Mouse (Mus musculus) neural tube, embryonic 14.5 days (tissue): ENCODE measurements around the gene 2900011O08Rik. TPM values are rescaled to one million over a fixed set of nuclear protein-coding genes. Genes with fewer than 3 reads are reported as not detected.

Experiments
- ATAC-seq: fragments of 200-750 bp; cut with Nextera tagmentation; 2 replicates; pipeline ENCODE4 v1.8.0; 2017; ENCODE audit warnings: low read depth, mild to moderate bottlenecking, moderate TSS enrichment, moderate library complexity
- H3K27ac ChIP-seq: fragments of 300-500 bp; sonication (generic); 2 replicates; pipeline ENCODE4 v1.5.1; 2014; ENCODE audit warnings: low read depth, mild to moderate bottlenecking, control low read depth, low read length, moderate library complexity, mixed read lengths
- H3K27me3 ChIP-seq: fragments of 300-500 bp; sonication (generic); 2 replicates; pipeline ENCODE4 v1.6.1; 2014; ENCODE audit warnings: low read length; ENCODE audit not compliant: control insufficient read depth, insufficient read depth
- H3K36me3 ChIP-seq: fragments of 300-500 bp; sonication (generic); 2 replicates; pipeline ENCODE4 v1.6.1; 2014; ENCODE audit warnings: low read length, mixed read lengths; ENCODE audit not compliant: control insufficient read depth, insufficient read depth
- H3K4me1 ChIP-seq: fragments of 300-500 bp; sonication (generic); 2 replicates; pipeline ENCODE4 v1.6.1; 2014; ENCODE audit warnings: low read length; ENCODE audit not compliant: control insufficient read depth, insufficient read depth
- H3K4me2 ChIP-seq: fragments of 300-500 bp; sonication (generic); 2 replicates; pipeline ENCODE4 v1.6.1; 2014; ENCODE audit warnings: mild to moderate bottlenecking, low read depth, low read length, control low read depth
- H3K4me3 ChIP-seq: fragments of 300-500 bp; sonication (generic); 2 replicates; pipeline ENCODE4 v1.5.1; 2014; ENCODE audit warnings: low read depth, low read length, control low read depth, mixed read lengths
- H3K9ac ChIP-seq: fragments of 300-500 bp; sonication (generic); replicated peaks from 2 replicates; pipeline ENCODE4 v1.6.1; 2014; ENCODE audit warnings: low read depth, mild to moderate bottlenecking, control low read depth, low read length, mixed read lengths
- H3K9me3 ChIP-seq: fragments of 300-500 bp; sonication (generic); 2 replicates; pipeline ENCODE4 v1.6.1; 2016; ENCODE audit warnings: low read length; ENCODE audit not compliant: control insufficient read depth
- WGBS: fragments of 180-500 bp; shearing (Covaris S2); extraction: QIAGEN DNeasy Blood & Tissue Kit; methylation state at CpG from one replicate; pipeline ENCODE4 v1.1.7; 2014; 5-methylcytosine and 5-hydroxymethylcytosine counted together
- polyA plus RNA-seq: library from polyadenylated mRNA; unstranded; fragments of >200 nt; fragmentation: Nextera tagmentation; extraction: Ambion mirVana; gene quantifications from 2 replicates; pipeline ENCODE4 v1.2.1, GENCODE M21; 2014

Gene 2900011O08Rik
- 176 and 233 TPM in 2 replicates for polyA plus RNA-seq

GRCm38 (mm10) chr16:13986574-13987478 is at the start of gene 2900011O08Rik, which contains the start of gene Ifitm7:
Gene 2900011O08Rik, plus strand, starts transcription at chr16:13986604.
Gene Ifitm7, minus strand, starts transcription at chr16:13986888.
- Histone ChIP-seq H3K9me3 (no peaks in the 10 kb centered on the region), H3K36me3 (no peaks in the 10 kb centered on the region), H3K4me2 (peak within 1 kb of the TSS; percentile 57), H3K27me3 (no peaks in the 10 kb centered on the region), H3K4me3 (peak within 1 kb of the TSS; percentile 62), H3K9ac (peak within 1 kb of the TSS; percentile 86), H3K27ac (peak within 1 kb of the TSS; percentile 90), H3K4me1 (peaks cover 5% of the 10 kb centered on the region; the same call in 1 of the 2 replicates)
- under 1% methylated on average over 31 of the region's 31 CpGs for WGBS
- ATAC-seq: peak; percentile 93

GRCm38 (mm10) chr16:13940139-13940846 is 46.1 kb upstream of the 2900011O08Rik start:
- Histone ChIP-seq H3K4me2 (peak overlapping the region; percentile 97), H3K27ac (0 out of 2 replicates have a peak overlapping the region, but pooled peaks have one; percentile 10), H3K4me3 (peak overlapping the region; percentile 61), H3K36me3 (no peaks in the 10 kb centered on the region), H3K9me3 (no peaks in the 10 kb centered on the region), H3K9ac (peak overlapping the region; percentile 74), H3K4me1 (no peaks in the 10 kb centered on the region), H3K27me3 (0 out of 2 replicates have a peak, but pooled peaks cover 3% of the 10 kb centered on the region)
- ATAC-seq: peak; percentile 100
- WGBS: 3% methylated on average over 28 of the region's 28 CpGs

- Histone ChIP-seq H3K4me1 (no peaks in the 10 kb centered on the region), H3K4me3 (peak overlapping the region; percentile 61), H3K9ac (peak overlapping the region; percentile 74), H3K27ac (0 out of 2 replicates have a peak overlapping the region, but pooled peaks have one; percentile 10), H3K9me3 (no peaks in the 10 kb centered on the region), H3K36me3 (no peaks in the 10 kb centered on the region), H3K27me3 (0 out of 2 replicates have a peak, but pooled peaks cover 3% of the 10 kb centered on the region), H3K4me2 (peak overlapping the region; percentile 97)
- 4% methylated on average over 26 of the region's 34 CpGs for WGBS
- peak; percentile 88 for ATAC-seq
Measured at GRCm38 (mm10) chr16:13940847-13941395, 45.5 kb upstream of the 2900011O08Rik start.

- Histone ChIP-seq H3K4me1 (no peaks in the 10 kb centered on the region), H3K9me3 (no peaks in the 10 kb centered on the region), H3K4me3 (no peak overlapping the region), H3K27me3 (0 out of 2 replicates have a peak, but pooled peaks cover 3% of the 10 kb centered on the region), H3K9ac (no peak overlapping the region), H3K36me3 (no peaks in the 10 kb centered on the region), H3K4me2 (no peak overlapping the region), H3K27ac (no peak overlapping the region)
- ATAC-seq: no peak
- 63% methylated on average over 4 of the region's 4 CpGs for WGBS
Measured at GRCm38 (mm10) chr16:13944178-13944577, 42.2 kb upstream of the 2900011O08Rik start.

- Histone ChIP-seq H3K4me1 (no peaks in the 10 kb centered on the region), H3K9me3 (no peaks in the 10 kb centered on the region), H3K9ac (no peak overlapping the region), H3K4me2 (no peak overlapping the region), H3K36me3 (no peaks in the 10 kb centered on the region), H3K27ac (no peak overlapping the region), H3K27me3 (0 out of 2 replicates have a peak, but pooled peaks cover 3% of the 10 kb centered on the region), H3K4me3 (no peak overlapping the region)
- no peak for ATAC-seq
- WGBS: 88% methylated on average over 5 of the region's 5 CpGs
Measured at GRCm38 (mm10) chr16:13944752-13945151, 41.7 kb upstream of the 2900011O08Rik start.

- ATAC-seq: no peak
- WGBS: 88% methylated on average over 4 of the region's 4 CpGs
Measured at GRCm38 (mm10) chr16:13945153-13945552, 41.3 kb upstream of the 2900011O08Rik start.

GRCm38 (mm10) chr16:13946306-13946705 is 40.1 kb upstream of the 2900011O08Rik start:
- H3K27me3 ChIP-seq: 0 out of 2 replicates have a peak, but pooled peaks cover under 1% of the 10 kb centered on the region

More at GRCm38 (mm10) chr16:13945153-13945552, 41.3 kb upstream of the 2900011O08Rik start:
- Histone ChIP-seq H3K9ac (no peak overlapping the region), H3K27me3 (0 out of 2 replicates have a peak, but pooled peaks cover 3% of the 10 kb centered on the region), H3K9me3 (no peaks in the 10 kb centered on the region), H3K4me2 (no peak overlapping the region), H3K36me3 (no peaks in the 10 kb centered on the region), H3K4me1 (no peaks in the 10 kb centered on the region), H3K4me3 (no peak overlapping the region), H3K27ac (no peak overlapping the region)

GRCm38 (mm10) chr16:13951245-13951644 is 35.2 kb upstream of the 2900011O08Rik start:
- Histone ChIP-seq H3K27me3 (no peaks in the 10 kb centered on the region), H3K27ac (no peak overlapping the region), H3K9me3 (no peaks in the 10 kb centered on the region), H3K4me3 (no peak overlapping the region), H3K4me2 (no peak overlapping the region), H3K36me3 (no peaks in the 10 kb centered on the region), H3K4me1 (no peaks in the 10 kb centered on the region), H3K9ac (no peak overlapping the region)
- no peak for ATAC-seq
- WGBS: 78% methylated on average over 3 of the region's 3 CpGs

More at GRCm38 (mm10) chr16:13946306-13946705, 40.1 kb upstream of the 2900011O08Rik start:
- Histone ChIP-seq H3K4me1 (no peaks in the 10 kb centered on the region), H3K4me2 (no peak overlapping the region), H3K36me3 (no peaks in the 10 kb centered on the region), H3K9me3 (no peaks in the 10 kb centered on the region), H3K27ac (no peak overlapping the region), H3K9ac (no peak overlapping the region), H3K4me3 (no peak overlapping the region)
- no peak for ATAC-seq
- 85% methylated on average over 1 of the region's 1 CpGs for WGBS
